Mouse (Mus musculus): ENCODE data around the gene Vhl.

- TF ChIP-seq CTCF (IDR thresholded peaks at IDR 0.05; ENCODE audit: low read depth) (no peak), EP300 (optimal IDR thresholded peaks at IDR 0.05) (no peak)
Observed at GRCm38 (mm10) chr6:113654102-113654501, 30.3 kb downstream of the Vhl start.

Data from stomach, postnatal 0 days (tissue).